Mouse (Mus musculus) brain, embryonic 14.5 days (tissue): ENCODE data around the gene Clk2.

ENCODE experiments used
- CTCF ChIP-seq: fragments of 200-500 bp; IDR thresholded peaks from 2 replicates; pipeline ENCODE4 v1.5.1; 2012; ENCODE audit warnings: inconsistent platforms, mild to moderate bottlenecking, moderate library complexity, borderline replicate concordance; ENCODE audit not compliant: insufficient read depth, insufficient read length; ENCODE audit errors: extremely low read depth
- POLR2A ChIP-seq: fragments of 200-500 bp; IDR thresholded peaks from 2 replicates; pipeline ENCODE4 v1.6.1; 2012; ENCODE audit warnings: mild to moderate bottlenecking, inconsistent platforms, borderline replicate concordance; ENCODE audit not compliant: poor library complexity, insufficient read depth, insufficient read length, severe bottlenecking; ENCODE audit errors: extremely low read depth

DNA sequence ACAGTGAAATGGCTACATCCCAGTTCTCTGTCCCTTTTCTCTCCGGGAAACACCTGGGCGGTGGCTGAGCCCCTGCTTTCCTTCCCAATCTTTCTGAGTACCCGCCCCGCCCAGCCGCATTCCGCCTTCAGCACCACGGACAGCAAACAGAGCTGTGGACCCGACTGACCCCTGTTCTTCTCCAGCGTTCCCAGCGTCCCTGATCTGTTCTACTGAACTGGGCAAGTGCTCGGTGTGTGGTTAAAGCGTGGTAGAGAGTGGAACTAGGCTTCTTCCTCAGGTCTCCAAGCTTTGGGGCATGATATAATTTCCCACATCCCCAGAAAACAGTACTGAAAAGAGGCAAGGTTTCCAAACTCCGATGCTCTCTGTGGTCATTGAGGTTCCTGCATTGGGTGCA is 5.4 kb upstream of the Clk2 start:
- TF ChIP-seq POLR2A (no peak), CTCF (no peak)
